Mouse (Mus musculus) frontal cortex, postnatal 36 days (tissue): ENCODE data around the gene Pitpnm3.

Experiments
- DNase-seq, 2 experiments: peaks; one replicate each; pipeline ENCODE4 v3.0.0; 2022; ENCODE audit warnings: low spot score in 2 of 2

Gene Pitpnm3

DNA sequence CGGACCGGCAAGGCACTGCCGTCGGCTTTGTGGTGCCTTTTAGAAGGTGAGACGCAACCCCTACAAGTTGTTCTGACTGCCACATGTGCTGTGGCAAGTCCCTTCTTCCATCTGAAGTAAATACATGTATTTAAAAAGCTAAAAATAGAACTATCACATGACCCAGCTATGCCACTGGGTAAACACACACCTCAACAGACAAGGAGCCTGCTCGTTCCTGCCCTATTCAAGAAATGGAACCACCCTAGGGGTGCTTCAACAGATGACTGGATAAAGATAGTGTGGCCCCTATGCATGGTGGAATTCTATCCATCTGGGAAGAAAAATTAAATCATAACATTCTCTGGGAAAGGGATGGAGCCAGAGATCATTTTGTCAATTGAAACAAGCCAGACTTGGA is 112.8 kb downstream of the Pitpnm3 start:
- no peak for DNase-seq

DNA sequence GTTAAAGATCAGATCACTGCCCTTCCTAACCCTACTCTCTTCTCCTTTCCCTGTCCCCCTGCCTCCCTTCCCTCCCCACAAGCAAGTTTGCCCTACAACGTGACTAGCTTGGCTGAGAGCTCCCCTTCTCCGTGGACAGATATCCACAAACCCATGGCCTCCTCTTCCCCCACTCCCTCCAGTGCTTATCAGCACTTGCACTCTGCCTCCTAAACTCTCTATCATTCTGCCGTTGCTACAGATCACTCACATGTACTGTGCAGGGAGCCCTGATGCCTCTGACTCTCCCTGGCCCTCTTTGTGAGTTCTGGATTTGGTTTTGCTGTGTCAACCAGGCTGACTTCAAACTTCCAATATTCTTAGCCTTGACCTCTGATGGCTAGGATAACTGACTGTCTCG is 114.6 kb downstream of the Pitpnm3 start:
- DNase-seq = no peak

- DNase-seq = no peak
Measured at GRCm38 (mm10) chr11:72017253-72017601, 118.4 kb downstream of the Pitpnm3 start.

DNA sequence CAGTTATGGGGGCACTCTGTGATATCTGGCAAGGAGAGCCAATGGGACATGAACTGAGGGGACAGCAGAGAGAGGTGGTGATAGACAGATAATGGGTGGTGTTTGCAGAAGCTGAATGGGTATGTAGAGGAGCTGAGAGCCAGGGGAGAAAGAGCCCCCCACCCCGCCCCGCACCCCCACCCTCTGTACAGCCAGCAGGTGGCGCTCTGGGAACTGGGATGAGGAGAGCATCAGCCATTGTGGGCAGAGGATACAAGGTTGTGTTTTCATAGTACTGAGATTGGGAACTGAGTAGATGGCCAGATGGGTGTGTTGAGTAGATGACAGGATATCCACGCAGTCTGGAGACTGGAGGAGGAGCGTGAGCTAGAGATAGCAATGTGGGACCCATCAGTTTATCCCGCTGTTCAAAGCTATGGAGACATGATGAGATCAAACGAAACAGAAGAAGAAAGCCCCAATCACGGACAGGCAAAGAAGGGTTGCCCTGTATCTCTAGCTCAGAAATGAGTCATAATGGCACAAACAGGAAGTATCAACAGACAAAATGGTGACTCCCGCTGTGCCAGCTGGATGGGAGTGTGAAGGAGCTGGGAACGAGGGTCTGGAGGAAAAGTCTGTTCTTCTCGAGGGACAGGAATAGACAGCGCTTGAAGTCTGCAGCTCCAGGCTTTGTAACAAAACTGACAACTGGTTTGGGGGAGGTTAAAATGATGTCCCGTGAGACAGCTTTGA is 118.9 kb downstream of the Pitpnm3 start:
- DNase-seq = no peak

GRCm38 (mm10) chr11:72014674-72015073 is 120.9 kb downstream of the Pitpnm3 start:
- no peak for DNase-seq

GRCm38 (mm10) chr11:72011955-72012354 is 123.6 kb downstream of the Pitpnm3 start:
- no peak for DNase-seq

GRCm38 (mm10) chr11:72010940-72011722 is 124.4 kb downstream of the Pitpnm3 start:
- DNase-seq = no peak

- DNase-seq = no peak
Measured at GRCm38 (mm10) chr11:72010367-72010766, 125.2 kb downstream of the Pitpnm3 start.

DNA sequence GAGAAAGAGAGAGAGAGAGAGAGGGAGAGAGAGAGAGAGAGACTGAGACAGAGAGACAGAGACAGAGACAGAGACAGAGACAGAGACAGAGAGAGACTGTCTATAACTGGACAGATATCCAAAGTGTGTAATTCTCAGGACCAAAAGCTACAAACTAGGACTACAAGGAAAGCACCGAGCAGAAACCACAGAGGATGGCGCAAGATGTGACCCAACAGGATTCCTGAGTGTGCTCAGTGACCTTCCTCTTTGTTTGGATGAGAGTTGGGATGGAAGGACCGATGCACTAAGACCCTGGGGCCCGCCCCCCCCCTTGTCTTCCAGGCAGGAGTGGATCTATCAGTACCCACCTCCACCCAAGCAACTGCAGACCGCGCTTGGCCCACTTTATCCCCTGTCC is 130.0 kb downstream of the Pitpnm3 start:
- no peak for DNase-seq

DNA sequence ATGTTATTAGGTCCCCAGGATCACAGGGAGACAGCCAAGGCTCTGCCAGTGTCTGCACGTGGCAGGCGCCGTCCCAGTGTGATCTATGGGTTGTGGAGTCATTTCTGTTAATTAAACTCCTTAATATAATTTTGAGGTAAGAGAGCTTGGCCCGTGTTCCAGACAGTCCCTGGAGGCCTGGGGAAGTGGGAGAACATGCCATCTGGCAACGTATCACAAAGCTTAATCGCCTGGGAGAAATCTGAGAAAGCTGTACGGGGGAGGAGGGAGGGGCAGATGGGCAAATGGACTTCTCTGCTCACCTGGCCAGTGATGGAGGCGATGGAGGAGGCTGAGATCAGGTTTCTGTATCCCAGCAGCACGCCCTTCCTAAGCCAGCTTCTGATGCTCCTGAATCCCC is 132.4 kb downstream of the Pitpnm3 start:
- DNase-seq = no peak

DNA sequence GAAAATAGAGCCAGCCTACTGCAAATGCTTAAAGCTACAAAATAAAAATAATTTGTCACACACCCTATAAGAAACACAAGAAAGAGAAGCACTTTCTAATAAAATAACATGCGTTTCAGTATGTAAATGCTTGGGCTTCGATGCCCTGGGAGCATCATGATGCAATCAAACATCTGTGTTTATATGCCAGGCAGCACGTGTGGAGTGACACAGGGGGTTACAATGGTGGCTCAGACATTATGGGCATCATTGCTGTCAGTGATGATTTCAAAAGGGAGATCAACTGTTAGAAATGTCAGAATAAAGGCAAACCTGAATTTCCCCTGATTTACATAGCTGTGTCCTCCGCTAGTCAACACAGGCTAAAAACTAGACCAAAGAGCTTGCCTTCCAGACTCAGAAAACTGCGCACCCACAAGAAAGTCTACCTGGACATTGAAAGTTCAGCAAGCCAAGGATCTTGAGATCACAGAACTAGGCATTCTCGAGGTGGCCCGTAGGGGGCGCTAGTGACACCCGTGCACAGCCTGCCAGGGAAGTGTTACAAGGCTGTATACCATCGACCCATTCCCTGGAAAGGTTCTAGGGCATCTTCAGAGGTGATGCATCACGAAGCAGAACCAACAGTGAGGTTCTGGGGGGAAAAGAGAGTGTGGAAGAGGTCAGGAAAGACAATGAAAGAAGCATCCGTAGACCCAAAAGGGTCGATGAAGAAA is 133.3 kb downstream of the Pitpnm3 start:
- no peak for DNase-seq

DNA sequence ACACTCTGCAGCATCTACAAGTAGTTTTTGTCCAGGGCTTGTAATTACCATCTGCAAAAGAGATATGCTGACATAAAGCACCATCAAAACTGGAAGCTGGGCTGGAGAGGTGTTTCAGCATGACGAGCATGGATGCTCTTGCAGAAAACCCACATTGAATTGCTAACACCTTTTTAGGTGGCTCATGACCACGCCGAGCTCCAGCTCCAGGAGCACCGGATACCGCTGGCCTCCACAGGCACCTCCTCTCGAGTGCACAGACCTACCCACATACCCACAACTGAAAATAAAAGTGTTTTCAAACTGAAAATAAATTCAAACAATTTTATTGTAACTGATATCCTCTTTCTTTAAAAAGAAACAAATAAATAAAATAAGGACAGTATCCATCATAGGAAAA is 135.4 kb downstream of the Pitpnm3 start:
- DNase-seq = no peak
